Mouse (Mus musculus): ENCODE results near the gene Amot. TPM values are rescaled to one million over a fixed set of nuclear protein-coding genes. Genes with fewer than 3 reads are reported as not detected.

The Amot gene
- total RNA-seq, 1 experiment from 2014 or later, result 8.4 TPM

- no peak for ATAC-seq (replicated peaks in 1 of 2; ENCODE audit: insufficient read depth in 1 of 2, low FRiP score in 2 of 2, low TSS enrichment in 1 of 2, low read depth in 1 of 2, poor library complexity in 2 of 2, severe bottlenecking in 2 of 2)
Measured at GRCm38 (mm10) chrX:145414319-145414718, 90.7 kb downstream of the Amot start.

- no peak for ATAC-seq (replicated peaks in 1 of 2; ENCODE audit: insufficient read depth in 1 of 2, low FRiP score in 2 of 2, low TSS enrichment in 1 of 2, low read depth in 1 of 2, poor library complexity in 2 of 2, severe bottlenecking in 2 of 2)
Measured at GRCm38 (mm10) chrX:145411425-145411824, 93.6 kb downstream of the Amot start.

- no peak for ATAC-seq (replicated peaks in 1 of 2; ENCODE audit: insufficient read depth in 1 of 2, low FRiP score in 2 of 2, low TSS enrichment in 1 of 2, low read depth in 1 of 2, poor library complexity in 2 of 2, severe bottlenecking in 2 of 2)
Measured at GRCm38 (mm10) chrX:145406052-145406451, 98.9 kb downstream of the Amot start.

GRCm38 (mm10) chrX:145401926-145402325 lies 103.1 kb downstream of the Amot start:
- no peak for ATAC-seq (replicated peaks in 1 of 2; ENCODE audit: insufficient read depth in 1 of 2, low FRiP score in 2 of 2, low TSS enrichment in 1 of 2, low read depth in 1 of 2, poor library complexity in 2 of 2, severe bottlenecking in 2 of 2)

- ATAC-seq (replicated peaks in 1 of 2; ENCODE audit: insufficient read depth in 1 of 2, low FRiP score in 2 of 2, low TSS enrichment in 1 of 2, low read depth in 1 of 2, poor library complexity in 2 of 2, severe bottlenecking in 2 of 2), result no peak
Measured at GRCm38 (mm10) chrX:145399236-145399635, 105.7 kb downstream of the Amot start.

Other genes starting within 250 kb of the Amot start
- gene Lhfpl1, start 156.1 kb downstream of the Amot start, total RNA-seq (2017), result not detected in 2 replicates